Mouse (Mus musculus) frontal cortex, postnatal 25 days (tissue): Measurements from ENCODE around the gene Tubb4b.
A peak's percentile ranks its signal among the peaks of the same experiment; 100 is the strongest.

Experiments
- DNase-seq, 2 experiments: peaks; one replicate each; pipeline ENCODE4 v3.0.0; 2022; ENCODE audit warnings: low spot score in 2 of 2

Tubb4b gene

GRCm38 (mm10) chr2:25224766-25225752 lies 557 bp upstream of the Tubb4b start:
- DNase-seq: peak; percentile 96 to 99

GRCm38 (mm10) chr2:25223681-25224491 lies 616 bp downstream of the Tubb4b start:
- peak in 1 of 2 experiments; percentile 59 for DNase-seq

- no peak for DNase-seq
These were observed 3.1 kb downstream of the Tubb4b start for GRCm38 (mm10) chr2:25221331-25221772.

GRCm38 (mm10) chr2:25218445-25218844 lies 6.1 kb downstream of the Tubb4b start, which contains the start of gene Fam166a:
Fam166a (plus strand) TSS chr2:25218745.
- no peak for DNase-seq

GRCm38 (mm10) chr2:25217666-25218065 lies 6.8 kb downstream of the Tubb4b start:
- DNase-seq: no peak

GRCm38 (mm10) chr2:25214444-25214843 lies 10.1 kb downstream of the Tubb4b start, which contains the start of gene Stpg3:
Stpg3 (minus strand) TSS chr2:25214637.
- DNase-seq: no peak

- DNase-seq: no peak
These were observed 11.1 kb downstream of the Tubb4b start for GRCm38 (mm10) chr2:25213266-25213865.

GRCm38 (mm10) chr2:25211121-25211670 lies 13.3 kb downstream of the Tubb4b start, which contains the start of gene Nelfb:
Nelfb (minus strand) TSS chr2:25211489.
- peak; percentile 68 to 72 for DNase-seq

GRCm38 (mm10) chr2:25210686-25211085 lies 13.8 kb downstream of the Tubb4b start:
- DNase-seq: no peak

GRCm38 (mm10) chr2:25207593-25207992 lies 16.9 kb downstream of the Tubb4b start:
- DNase-seq: no peak

GRCm38 (mm10) chr2:25203631-25204214 lies 20.8 kb downstream of the Tubb4b start:
- no peak for DNase-seq

GRCm38 (mm10) chr2:25200631-25201030 lies 23.9 kb downstream of the Tubb4b start:
- DNase-seq: no peak

GRCm38 (mm10) chr2:25197946-25198345 lies 26.6 kb downstream of the Tubb4b start:
- no peak for DNase-seq

GRCm38 (mm10) chr2:25197191-25197590 lies 27.3 kb downstream of the Tubb4b start:
- no peak for DNase-seq

- no peak for DNase-seq
These were observed 28.1 kb downstream of the Tubb4b start, which contains the start of gene Tor4a for GRCm38 (mm10) chr2:25196172-25196954. Tor4a (minus strand) TSS chr2:25196886.

GRCm38 (mm10) chr2:25195211-25196156 lies 29.0 kb downstream of the Tubb4b start:
- DNase-seq: no peak

GRCm38 (mm10) chr2:25194486-25195171 lies 29.9 kb downstream of the Tubb4b start:
- no peak for DNase-seq

- no peak for DNase-seq
These were observed 30.5 kb downstream of the Tubb4b start for GRCm38 (mm10) chr2:25194006-25194405.
